Mouse (Mus musculus): ENCODE data around the gene Serf2. TPM values are rescaled to one million over a fixed set of nuclear protein-coding genes. Genes with fewer than 3 reads are reported as not detected.
"Not testable (repeated sequence)": the region's sequence is repeated elsewhere in the genome, so short reads cannot be mapped to it uniquely, and the experiment has no call there.

The Serf2 gene
- total RNA-seq, 2 experiments from 2014 or later: 408 to 469 TPM

GRCm38 (mm10) chr2:121445117-121445516 is 3.9 kb upstream of the Serf2 start:
- ATAC-seq (replicated peaks; ENCODE audit: low FRiP score, low TSS enrichment, poor library complexity, severe bottlenecking): no peak

DNA sequence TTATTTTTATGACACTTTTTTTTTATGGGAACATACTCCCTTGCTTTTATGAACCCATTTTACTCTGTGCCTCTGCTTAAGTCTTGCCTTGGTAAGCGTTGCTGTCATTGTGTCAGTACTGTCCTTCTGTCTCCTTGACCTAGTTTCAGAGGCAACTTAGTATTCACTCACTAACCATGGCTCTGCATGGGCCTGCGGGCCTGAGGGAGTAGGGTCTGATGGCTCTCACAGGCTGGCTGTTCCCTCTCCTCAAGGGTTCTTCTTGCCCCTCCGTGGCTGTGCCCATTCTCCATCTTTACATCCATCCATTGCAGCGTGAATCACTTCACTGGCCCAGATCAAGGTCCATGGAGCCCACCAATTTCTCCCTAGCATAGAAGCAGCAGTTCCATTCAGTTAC is 2.5 kb upstream of the Serf2 start:
- no peak for ATAC-seq (replicated peaks; ENCODE audit: low FRiP score, low TSS enrichment, poor library complexity, severe bottlenecking)

- no peak for ATAC-seq (replicated peaks; ENCODE audit: low FRiP score, low TSS enrichment, poor library complexity, severe bottlenecking)
Measured at GRCm38 (mm10) chr2:121447006-121447405, 2.0 kb upstream of the Serf2 start.

DNA sequence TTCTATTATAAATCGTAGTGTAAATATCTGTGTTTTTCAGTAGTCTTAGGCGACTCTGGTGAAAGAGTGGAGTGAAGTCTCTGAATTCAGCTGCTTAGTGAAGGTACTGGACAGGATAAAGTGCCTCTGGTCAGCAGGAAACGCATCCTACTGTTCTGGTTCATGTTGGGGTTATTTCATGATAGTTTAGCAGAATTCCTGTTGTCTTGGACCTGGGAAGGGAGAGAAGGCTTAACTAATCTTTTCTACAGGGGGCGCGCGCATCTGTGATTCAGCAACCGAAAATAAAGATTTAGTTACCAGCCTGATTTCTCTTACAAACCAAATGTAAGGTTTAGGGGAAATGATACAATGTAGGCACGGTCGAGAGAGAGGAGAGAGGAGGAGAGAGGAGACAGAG is 859 bp upstream of the Serf2 start:
- ATAC-seq (replicated peaks; ENCODE audit: low FRiP score, low TSS enrichment, poor library complexity, severe bottlenecking): no peak

DNA sequence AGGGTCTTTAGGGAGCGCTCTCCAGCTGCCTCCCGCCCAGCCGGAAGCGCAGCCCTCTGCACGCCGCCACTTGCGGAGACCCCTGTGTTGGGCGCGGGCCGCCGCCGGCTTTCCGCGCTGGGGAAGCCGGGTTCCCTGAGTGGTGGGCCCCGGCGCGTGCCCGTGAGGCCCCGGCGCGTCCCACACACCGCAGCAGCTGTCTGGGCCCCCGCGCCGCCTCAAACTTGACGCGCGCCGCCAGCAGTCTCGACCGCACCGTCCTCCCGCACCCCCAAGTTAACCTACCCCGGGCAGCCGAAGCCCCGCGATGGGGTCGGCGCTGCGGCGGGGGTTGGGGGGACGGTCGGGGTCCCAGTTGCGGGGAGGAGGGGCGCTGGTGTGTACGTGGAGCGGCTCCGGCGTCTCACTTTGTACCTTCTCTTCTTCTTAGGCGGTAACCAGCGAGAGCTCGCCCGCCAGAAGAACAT is 583 bp downstream of the Serf2 start:
- ATAC-seq (replicated peaks; ENCODE audit: low FRiP score, low TSS enrichment, poor library complexity, severe bottlenecking): no peak

DNA sequence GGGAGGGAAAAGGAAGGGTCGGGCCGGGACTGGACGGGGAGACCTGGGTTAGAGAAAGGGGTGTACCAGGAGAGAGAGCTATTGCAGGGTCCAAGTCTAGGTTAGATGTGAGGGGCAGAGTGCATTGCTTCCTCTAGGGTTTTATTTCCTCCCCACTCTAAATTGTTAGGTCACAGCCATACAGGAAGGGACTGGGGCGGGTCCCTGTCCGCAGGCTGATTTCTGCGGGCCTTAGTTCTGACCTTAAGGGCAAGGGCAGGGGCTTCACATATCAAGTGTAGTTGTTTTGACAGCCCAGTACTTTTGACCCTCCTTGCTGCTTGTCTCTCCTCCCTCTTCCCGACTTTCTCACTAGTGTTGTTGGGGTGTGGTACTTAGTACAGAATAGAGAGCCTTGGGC is 1.1 kb downstream of the Serf2 start:
- ATAC-seq (replicated peaks; ENCODE audit: low FRiP score, low TSS enrichment, poor library complexity, severe bottlenecking): no peak

DNA sequence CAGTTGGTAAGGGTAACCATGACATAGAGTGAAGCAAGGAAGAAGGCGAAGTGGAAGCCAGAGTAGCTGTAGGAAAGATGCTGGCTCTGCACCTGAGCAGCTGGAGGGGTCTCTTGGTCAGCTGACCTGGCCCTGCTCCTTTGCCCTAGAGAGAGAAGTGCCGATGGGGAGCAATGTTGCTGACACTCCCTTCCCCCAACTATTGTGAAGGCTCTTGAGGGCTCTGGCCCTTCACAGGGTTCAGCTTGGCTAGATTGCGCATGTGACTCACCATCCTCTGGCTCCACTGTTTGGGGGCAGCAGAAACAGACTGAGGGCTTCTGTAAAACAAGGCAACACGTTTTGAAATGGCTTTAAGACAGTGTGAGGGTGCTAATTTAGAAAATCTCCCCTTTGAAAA is 3.4 kb downstream of the Serf2 start:
- ATAC-seq (replicated peaks; ENCODE audit: low FRiP score, low TSS enrichment, poor library complexity, severe bottlenecking): no peak

DNA sequence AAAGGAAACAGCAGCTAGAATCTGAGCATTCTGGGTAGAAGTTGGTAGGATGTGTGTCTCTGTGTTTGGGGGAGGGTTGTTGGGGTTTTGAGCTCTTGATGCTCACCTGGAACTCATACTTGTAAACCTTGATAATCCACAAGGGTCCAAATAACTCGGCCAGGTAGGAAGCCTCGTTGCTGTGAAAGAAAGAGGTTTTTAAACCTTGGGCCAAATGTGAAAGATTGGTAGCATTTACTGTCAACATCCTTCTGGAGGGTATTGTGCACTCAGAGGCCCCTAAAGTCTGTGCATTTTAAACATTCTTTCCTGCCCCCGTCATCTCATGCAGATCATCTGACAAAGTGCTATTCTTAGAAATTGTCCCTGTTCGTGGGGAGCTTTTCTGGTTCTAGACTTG is 4.0 kb downstream of the Serf2 start, which contains the start of gene Hypk:
Gene Hypk (plus strand): TSS at position 301 of the 400 bp plus-strand sequence.
- no peak for ATAC-seq (replicated peaks; ENCODE audit: low FRiP score, low TSS enrichment, poor library complexity, severe bottlenecking)

DNA sequence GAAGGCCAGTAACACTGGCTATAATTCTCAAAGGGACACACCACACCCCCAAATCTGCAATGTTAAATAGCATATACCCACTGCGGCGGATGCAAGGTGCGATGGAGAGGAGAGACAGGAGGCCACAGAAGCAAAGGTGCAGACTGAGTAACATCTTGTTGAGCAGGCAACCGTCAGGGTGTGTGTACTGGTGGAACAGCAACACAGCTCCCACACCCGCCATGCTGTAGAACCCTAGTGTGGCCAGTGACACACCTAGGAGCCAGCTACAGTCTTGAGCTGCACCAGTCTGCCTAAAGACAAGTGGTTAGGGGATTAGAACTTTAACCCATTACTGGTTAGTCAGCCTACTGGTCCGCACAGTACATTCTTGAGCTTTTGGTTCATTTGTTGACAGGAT is 4.9 kb downstream of the Serf2 start:
- ATAC-seq (replicated peaks; ENCODE audit: low FRiP score, low TSS enrichment, poor library complexity, severe bottlenecking): no peak

DNA sequence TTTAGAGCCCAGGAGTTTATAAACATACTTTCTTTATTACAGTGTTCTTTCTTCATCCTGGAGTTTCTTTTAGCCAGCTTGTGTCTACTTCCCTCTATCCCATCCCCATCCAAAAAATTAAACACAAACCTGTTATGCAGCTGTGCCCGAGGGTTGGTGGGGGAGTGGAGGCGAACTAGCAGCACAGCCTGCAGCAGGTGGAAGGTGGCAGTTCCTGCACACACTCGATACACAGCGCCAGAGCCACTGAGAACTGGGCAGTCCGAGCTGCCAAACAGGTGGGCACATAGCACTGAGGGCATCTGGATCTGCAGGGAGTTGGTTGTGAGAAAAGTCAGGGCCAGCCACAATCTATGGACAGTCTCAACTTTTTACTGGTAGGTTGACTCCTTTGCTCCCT is 6.5 kb downstream of the Serf2 start:
- ATAC-seq (replicated peaks; ENCODE audit: low FRiP score, low TSS enrichment, poor library complexity, severe bottlenecking): no peak

GRCm38 (mm10) chr2:121456692-121457642 is 8.0 kb downstream of the Serf2 start, which contains the start of gene Serinc4:
Gene Serinc4, minus strand, starts transcription at chr2:121456781.
- peak; percentile 97 for ATAC-seq (replicated peaks; ENCODE audit: low FRiP score, low TSS enrichment, poor library complexity, severe bottlenecking)

- no peak for ATAC-seq (replicated peaks; ENCODE audit: low FRiP score, low TSS enrichment, poor library complexity, severe bottlenecking)
Measured at GRCm38 (mm10) chr2:121460071-121460470, 11.1 kb downstream of the Serf2 start.

- peak; percentile 55 for ATAC-seq (replicated peaks; ENCODE audit: low FRiP score, low TSS enrichment, poor library complexity, severe bottlenecking)
Measured at GRCm38 (mm10) chr2:121468982-121469381, 20.0 kb downstream of the Serf2 start.

DNA sequence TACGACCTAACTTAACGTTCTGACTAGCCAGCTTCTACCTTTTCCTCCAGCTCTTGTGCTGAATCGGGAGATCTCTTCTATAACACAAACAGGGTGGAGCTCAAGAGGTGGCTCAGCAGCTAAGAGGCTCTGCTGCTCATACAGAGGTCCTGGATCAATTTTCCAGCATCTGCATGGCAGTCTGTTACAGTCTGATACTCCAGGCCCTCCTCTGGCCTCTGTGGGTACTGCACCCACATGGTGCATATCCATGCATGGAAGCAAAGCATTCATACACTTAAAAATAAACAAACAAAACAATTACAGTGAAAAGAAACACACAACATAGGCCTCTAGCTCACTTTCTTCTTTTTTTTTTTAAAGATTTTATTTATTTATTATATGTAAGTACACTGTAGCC is 23.8 kb downstream of the Serf2 start:
- peak; percentile 51 for ATAC-seq (replicated peaks; ENCODE audit: low FRiP score, low TSS enrichment, poor library complexity, severe bottlenecking)

- peak; percentile 96 for ATAC-seq (replicated peaks; ENCODE audit: low FRiP score, low TSS enrichment, poor library complexity, severe bottlenecking)
Measured at GRCm38 (mm10) chr2:121473301-121474179, 24.5 kb downstream of the Serf2 start, which contains the start of gene Mfap1b. Gene Mfap1b, minus strand, starts transcription at chr2:121474067.

- peak; percentile 23 for ATAC-seq (replicated peaks; ENCODE audit: low FRiP score, low TSS enrichment, poor library complexity, severe bottlenecking)
Measured at GRCm38 (mm10) chr2:121474180-121474535, 25.2 kb downstream of the Serf2 start.

GRCm38 (mm10) chr2:121475306-121475705 is 26.3 kb downstream of the Serf2 start:
- not testable (repeated sequence) for ATAC-seq (replicated peaks; ENCODE audit: low FRiP score, low TSS enrichment, poor library complexity, severe bottlenecking)

DNA sequence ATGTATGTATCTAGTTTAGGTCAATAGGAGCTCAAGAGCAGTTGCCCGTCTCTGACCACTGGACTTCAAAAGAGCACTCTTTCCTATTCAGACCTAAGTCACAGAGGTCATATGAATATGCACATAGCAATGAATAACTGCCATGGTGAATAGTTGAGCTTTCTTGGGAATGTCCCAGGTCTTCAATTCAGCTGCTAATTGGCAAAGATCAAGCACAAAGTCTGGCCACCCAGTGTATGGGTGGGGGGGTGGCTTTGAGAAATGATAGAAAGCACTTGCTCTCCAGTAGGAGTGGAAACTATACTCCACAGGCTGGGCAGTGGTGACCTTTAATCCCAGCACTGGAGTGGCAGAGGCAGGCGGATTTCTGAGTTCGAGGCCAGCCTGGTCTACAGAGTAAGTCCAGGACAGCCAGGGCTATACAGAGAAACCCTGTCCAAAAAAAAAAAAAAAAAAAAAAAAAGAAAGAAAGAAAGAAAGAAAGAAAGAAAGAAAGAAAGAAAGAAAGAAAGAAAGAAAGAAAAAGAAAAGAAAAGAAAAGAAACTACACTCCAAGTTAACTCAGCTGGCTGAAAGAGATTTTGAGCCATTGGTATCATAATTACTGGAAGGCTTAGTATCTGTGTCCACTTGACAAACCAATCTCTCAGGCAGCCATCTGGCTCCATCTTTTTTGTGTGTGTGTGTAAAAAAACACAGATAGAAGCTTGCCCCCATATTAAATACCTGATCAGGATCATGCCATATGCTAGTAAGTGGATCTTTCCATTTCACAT is 28.7 kb downstream of the Serf2 start:
- no peak for ATAC-seq (replicated peaks; ENCODE audit: low FRiP score, low TSS enrichment, poor library complexity, severe bottlenecking)

- ATAC-seq (replicated peaks; ENCODE audit: low FRiP score, low TSS enrichment, poor library complexity, severe bottlenecking): peak; percentile 70
Measured at GRCm38 (mm10) chr2:121480498-121480897, 31.5 kb downstream of the Serf2 start.

Data from megakaryocyte-erythroid progenitor cell, adult 5-6 weeks (primary cell).